Mouse (Mus musculus) erythroblast, embryonic 14.5 days (primary cell): ENCODE results near the gene Tmem81. TPM values are rescaled to one million over a fixed set of nuclear protein-coding genes. Genes with fewer than 3 reads are reported as not detected.

ENCODE experiments used
- H3K27me3 ChIP-seq: 2 replicates; pipeline ENCODE4 v1.6.1; 2012; ENCODE audit warnings: inconsistent platforms; ENCODE audit not compliant: control insufficient read depth
- H3K36me3 ChIP-seq: 2 replicates; pipeline ENCODE4 v1.6.1; 2012; ENCODE audit warnings: mild to moderate bottlenecking, inconsistent platforms; ENCODE audit not compliant: control insufficient read depth
- H3K4me1 ChIP-seq: 2 replicates; pipeline ENCODE4 v1.6.1; 2012; ENCODE audit warnings: inconsistent platforms; ENCODE audit not compliant: control insufficient read depth
- H3K4me3 ChIP-seq: replicated peaks from 2 replicates; pipeline ENCODE3; 2012; ENCODE audit warnings: moderate library complexity, mild to moderate bottlenecking, inconsistent platforms
- H3K9me3 ChIP-seq: 2 replicates; pipeline ENCODE4 v1.6.1; 2012; ENCODE audit warnings: low read length, inconsistent platforms, mixed read lengths; ENCODE audit not compliant: control insufficient read depth
- GATA1 ChIP-seq: IDR thresholded peaks from 2 replicates; pipeline ENCODE4 v1.6.1; 2012; ENCODE audit warnings: low read length, inconsistent platforms, mixed read lengths
- TAL1 ChIP-seq: IDR thresholded peaks from 3 replicates; pipeline ENCODE4 v1.6.1; 2012; ENCODE audit warnings: low read length, inconsistent platforms, mixed read lengths
- polyA plus RNA-seq: library from polyadenylated mRNA; stranded (reverse); fragments of >175 nt; gene quantifications from 2 replicates; pipeline ENCODE4 v1.2.3, GENCODE M21; 2012

Gene Tmem81
- polyA plus RNA-seq, 1 experiment: 0.04 TPM

DNA sequence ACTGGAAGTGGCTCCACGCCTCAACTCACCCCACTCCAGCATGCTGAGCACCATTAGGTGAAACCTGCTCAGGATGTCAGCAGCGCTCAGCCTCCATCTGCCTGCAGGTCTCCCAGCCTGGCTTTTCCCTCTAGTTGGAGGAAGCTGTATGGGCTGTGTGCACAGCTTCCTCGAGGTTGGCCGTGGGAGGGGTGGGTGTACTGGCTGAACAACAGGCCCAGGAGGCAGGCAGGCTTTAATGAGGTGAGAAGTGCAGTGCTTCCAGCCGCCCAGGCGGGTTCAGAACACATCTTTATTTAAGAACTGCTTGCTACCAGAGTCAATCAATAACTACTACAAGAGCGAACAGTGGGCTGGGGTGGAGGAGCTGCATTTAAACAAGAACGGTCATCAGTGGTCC, 5.5 kb downstream of the Tmem81 start:
- Histone ChIP-seq H3K4me1 (no peaks in the 10 kb centered on the region), H3K4me3 (no peak overlapping the region), H3K27me3 (peaks cover 3% of the 10 kb centered on the region), H3K36me3 (peaks cover 28% of the 10 kb centered on the region), H3K9me3 (no peaks in the 10 kb centered on the region)
- no peak for TF ChIP-seq TAL1
- no peak for TF ChIP-seq GATA1

DNA sequence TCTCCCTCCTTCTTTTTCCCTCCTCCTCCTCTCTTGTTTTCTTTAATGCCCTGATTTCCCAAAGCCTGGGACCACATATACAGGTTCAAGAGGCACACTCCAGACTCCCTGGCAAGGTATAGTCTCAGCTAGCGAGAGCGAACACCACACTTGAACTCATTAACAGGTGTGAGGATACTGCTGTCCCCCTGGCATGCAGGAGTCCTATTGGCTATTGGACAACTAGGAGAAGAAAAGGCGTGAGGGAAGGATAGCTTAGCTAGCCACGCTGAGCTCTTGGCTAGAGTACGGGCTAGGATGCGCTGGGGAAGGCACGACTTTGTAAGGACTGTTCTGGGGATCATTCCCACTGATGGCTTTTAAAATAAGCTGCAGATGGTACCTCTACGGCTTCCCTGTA, 6.1 kb downstream of the Tmem81 start:
- Histone ChIP-seq H3K27me3 (peaks cover 3% of the 10 kb centered on the region), H3K4me1 (no peaks in the 10 kb centered on the region), H3K9me3 (no peaks in the 10 kb centered on the region), H3K36me3 (peaks cover 23% of the 10 kb centered on the region), H3K4me3 (no peak overlapping the region)
- TF ChIP-seq TAL1: no peak
- TF ChIP-seq GATA1: no peak

DNA sequence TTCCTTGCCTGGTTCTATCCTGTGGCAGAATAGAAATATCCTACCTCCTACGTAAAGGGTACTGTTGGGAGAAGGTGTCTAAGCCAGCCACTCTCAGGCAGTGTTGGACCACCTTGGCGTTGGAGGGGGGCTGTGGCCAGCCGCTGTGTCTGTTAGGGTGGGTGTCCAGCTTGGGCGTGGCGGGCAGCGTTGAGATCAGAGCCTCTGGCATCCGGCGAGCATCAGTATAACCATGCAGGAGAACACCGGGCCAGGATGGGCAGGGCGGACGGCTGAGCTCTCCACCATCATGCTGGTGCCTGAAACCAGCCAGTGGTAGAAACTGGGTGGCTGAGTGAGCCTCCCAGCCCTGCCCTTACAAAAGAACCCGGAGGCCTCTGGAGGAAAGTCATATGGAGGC, 9.3 kb downstream of the Tmem81 start:
- Histone ChIP-seq H3K4me3 (no peak overlapping the region), H3K27me3 (peaks cover 3% of the 10 kb centered on the region), H3K9me3 (no peaks in the 10 kb centered on the region), H3K36me3 (no peaks in the 10 kb centered on the region), H3K4me1 (no peaks in the 10 kb centered on the region)
- no peak for TF ChIP-seq GATA1
- TF ChIP-seq TAL1: no peak

DNA sequence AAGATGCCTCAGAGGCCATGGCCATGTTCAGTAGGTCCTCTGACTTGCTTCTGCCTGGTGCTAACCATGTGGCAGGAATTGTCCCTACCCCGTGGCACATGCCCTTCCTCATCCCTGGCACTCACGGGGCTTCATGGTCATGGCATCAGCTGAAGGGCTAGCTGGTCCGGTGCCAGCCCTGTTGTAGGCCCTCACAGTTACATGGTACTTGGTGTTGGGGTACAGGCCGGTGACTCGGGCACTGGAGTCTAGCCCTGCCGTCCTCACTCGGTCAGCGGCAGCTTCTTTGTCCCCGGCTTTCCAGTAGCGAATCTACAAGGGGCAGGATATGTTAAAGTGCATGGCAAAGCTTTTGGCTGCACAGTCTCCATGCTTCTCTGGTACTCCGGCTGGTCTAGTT, 10.7 kb downstream of the Tmem81 start:
- no peak for TF ChIP-seq TAL1
- TF ChIP-seq GATA1: no peak
- no peak overlapping the region for H3K4me3 ChIP-seq
- no peaks in the 10 kb centered on the region for H3K9me3 ChIP-seq
- H3K4me1 ChIP-seq: no peaks in the 10 kb centered on the region
- H3K27me3 ChIP-seq: peaks cover 3% of the 10 kb centered on the region; the same call in 1 of the 2 replicates
- H3K36me3 ChIP-seq: no peaks in the 10 kb centered on the region

DNA sequence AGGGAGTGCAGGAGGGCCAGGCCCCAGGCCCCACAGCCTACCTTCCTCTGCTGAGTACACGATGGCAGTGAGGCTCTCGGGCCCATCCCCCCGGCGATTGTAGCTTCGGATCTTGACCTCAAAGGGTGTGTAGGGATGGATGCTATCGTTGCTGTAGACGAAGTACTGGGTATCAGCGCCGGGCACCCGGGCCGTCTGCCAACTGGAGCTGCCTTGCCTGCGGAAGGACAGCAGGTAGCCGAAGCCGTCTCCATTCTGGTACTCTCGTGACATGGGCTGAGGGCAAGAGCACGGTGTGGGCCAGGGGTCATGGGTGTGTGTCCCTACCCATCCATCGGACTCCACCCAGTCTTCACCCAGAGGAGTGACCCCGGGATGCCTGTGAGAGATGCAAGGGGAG, 12.6 kb downstream of the Tmem81 start:
- Histone ChIP-seq H3K9me3 (no peaks in the 10 kb centered on the region), H3K36me3 (no peaks in the 10 kb centered on the region), H3K4me3 (no peak overlapping the region), H3K4me1 (no peaks in the 10 kb centered on the region), H3K27me3 (peaks cover 3% of the 10 kb centered on the region; the same call in 1 of the 2 replicates)
- no peak for TF ChIP-seq GATA1
- TF ChIP-seq TAL1: no peak

DNA sequence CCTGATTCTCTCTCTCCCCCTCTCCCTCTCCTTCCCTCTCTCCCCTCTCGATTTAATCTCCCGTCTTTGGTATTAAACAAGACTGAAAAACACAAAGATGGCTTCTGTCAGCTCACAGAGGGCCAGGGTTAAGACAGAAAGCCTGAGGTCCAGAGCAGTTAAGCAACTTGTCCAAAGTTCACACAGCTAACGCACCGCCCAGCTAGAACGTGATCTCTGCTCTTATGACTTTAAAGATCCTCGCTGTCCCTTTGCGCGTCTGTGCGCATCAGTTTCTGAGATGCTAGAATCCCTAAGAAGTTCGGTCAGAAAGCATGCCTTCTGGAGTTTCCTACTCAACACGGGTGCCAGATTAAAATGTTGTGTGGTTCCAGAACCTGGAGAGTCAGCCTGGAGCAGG, 13.7 kb downstream of the Tmem81 start:
- Histone ChIP-seq H3K36me3 (no peaks in the 10 kb centered on the region), H3K4me3 (no peak overlapping the region), H3K27me3 (no peaks in the 10 kb centered on the region), H3K9me3 (no peaks in the 10 kb centered on the region), H3K4me1 (no peaks in the 10 kb centered on the region)
- TF ChIP-seq GATA1: no peak
- no peak for TF ChIP-seq TAL1

DNA sequence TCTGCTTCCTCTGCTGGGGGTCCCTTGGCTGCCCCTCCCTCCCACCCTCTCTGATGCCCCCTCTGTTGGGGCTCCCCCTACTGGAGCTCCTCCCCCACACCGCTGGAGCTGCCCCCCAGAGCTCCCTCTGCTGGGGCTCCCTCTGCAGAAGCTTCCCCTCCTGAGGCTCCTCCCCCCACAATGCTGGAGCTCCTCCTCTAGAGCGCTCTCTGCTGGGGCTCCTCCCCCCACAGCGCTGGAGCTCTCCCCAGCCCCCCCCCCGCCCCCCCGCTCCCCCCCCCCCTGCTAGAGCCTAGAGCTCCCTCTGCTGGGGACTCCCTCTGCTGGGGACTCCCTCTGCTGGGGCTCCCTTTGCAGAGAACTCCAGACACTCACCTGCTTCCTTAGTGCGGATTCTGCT, 14.7 kb downstream of the Tmem81 start:
- Histone ChIP-seq H3K9me3 (no peaks in the 10 kb centered on the region), H3K36me3 (no peaks in the 10 kb centered on the region), H3K27me3 (0 out of 2 replicates have a peak, but pooled peaks cover 2% of the 10 kb centered on the region), H3K4me3 (no peak overlapping the region), H3K4me1 (no peaks in the 10 kb centered on the region)
- TF ChIP-seq TAL1: no peak
- no peak for TF ChIP-seq GATA1

DNA sequence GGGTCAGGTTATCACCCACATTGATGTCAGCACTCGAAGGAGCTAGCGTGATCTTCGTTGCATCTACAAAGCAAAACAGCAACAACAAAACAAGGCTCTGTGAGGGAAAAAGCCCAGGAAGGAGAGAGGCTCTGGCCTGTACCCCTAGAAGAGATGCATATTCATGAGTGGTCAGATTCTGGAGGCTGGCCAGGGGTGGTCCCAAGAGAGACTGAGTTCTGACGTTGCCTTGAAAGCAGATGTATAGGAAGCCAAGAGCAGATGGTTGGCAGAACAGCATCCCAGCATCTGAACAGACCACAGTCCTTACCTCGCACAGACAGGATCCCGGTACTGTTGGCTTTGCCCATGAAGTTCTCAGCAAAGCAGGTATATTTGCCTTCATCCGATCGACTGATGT, 17.0 kb downstream of the Tmem81 start:
- H3K4me1 ChIP-seq: no peaks in the 10 kb centered on the region
- H3K36me3 ChIP-seq: no peaks in the 10 kb centered on the region
- H3K4me3 ChIP-seq: no peak overlapping the region
- TF ChIP-seq TAL1 (no peak), GATA1 (no peak)
- H3K9me3 ChIP-seq: no peaks in the 10 kb centered on the region
- H3K27me3 ChIP-seq: 0 out of 2 replicates have a peak, but pooled peaks cover 2% of the 10 kb centered on the region

DNA sequence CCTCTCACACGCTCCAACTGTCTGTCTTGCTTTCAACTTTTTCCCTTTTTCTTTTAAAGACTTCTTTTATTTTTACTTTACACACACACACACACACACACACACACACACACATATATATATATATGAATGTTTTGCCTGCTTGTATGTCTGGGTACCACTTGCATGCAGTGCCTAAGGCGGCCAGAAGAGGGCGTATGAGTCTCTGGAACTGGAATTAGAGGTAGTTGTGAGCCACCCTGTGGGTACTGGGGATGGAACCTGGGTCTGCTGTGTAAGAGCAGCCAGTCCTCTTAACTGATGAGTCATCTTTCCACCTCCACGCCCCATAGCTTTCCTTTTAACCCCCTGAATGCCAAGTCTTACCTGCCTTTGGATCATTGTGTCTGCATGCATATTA, 17.9 kb downstream of the Tmem81 start:
- H3K9me3 ChIP-seq: no peaks in the 10 kb centered on the region
- H3K4me1 ChIP-seq: no peaks in the 10 kb centered on the region
- TF ChIP-seq GATA1 (no peak), TAL1 (no peak)
- H3K4me3 ChIP-seq: no peak overlapping the region
- 0 out of 2 replicates have a peak, but pooled peaks cover 2% of the 10 kb centered on the region for H3K27me3 ChIP-seq
- H3K36me3 ChIP-seq: no peaks in the 10 kb centered on the region

DNA sequence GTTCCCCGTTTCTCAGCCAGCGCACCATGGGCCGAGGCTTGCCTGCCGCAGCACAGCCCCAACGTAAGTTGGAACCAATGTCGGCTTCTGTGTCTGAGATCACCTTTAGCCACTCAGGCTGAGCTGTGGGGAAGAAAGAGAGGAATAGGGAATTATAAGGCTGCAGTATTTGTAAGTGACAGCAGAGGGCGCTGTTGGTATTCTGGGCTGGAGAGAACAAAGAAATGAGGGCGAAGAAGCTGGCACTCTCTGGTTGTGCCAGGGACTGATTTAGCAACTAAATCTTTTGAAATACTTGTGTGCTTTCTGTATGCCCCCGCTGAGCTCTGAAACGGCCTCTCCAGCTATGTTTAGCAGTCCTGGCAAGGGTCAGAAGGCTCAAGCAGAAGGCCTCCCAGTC, 19.8 kb downstream of the Tmem81 start:
- no peaks in the 10 kb centered on the region for H3K9me3 ChIP-seq
- H3K4me3 ChIP-seq: no peak overlapping the region
- H3K4me1 ChIP-seq: no peaks in the 10 kb centered on the region
- no peaks in the 10 kb centered on the region for H3K36me3 ChIP-seq
- TF ChIP-seq GATA1 (no peak), TAL1 (no peak)
- H3K27me3 ChIP-seq: 0 out of 2 replicates have a peak, but pooled peaks cover 2% of the 10 kb centered on the region
